Mouse (Mus musculus) ES-CJ7 (cell line): ENCODE measurements around the gene N4bp2l2.

Experiments
- DNase-seq: peaks from one replicate; pipeline ENCODE4 v3.0.0; 2011; ENCODE audit warnings: low read depth, low spot score

N4bp2l2 gene

DNA sequence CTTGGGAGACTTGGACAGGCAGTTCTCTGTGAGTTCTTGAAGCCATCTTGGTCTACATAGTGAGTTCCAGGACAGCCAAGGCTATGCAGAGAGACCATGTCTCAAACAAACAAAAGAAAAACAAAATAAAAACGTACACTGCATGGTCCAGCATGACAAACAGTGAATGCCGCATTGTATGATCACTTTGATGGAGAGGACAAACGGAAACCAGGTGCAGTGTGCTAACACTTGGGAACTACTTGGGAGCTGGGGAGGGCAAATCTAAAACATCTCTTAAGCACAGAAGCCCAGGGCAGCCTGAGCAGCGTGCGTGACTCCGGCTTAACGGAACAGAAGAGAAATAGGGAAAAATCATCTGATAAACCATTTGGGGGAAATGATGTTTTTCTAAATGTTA, 68.9 kb downstream of the N4bp2l2 start, which contains the start of gene N4bp2l1:
TSS of gene N4bp2l1 (minus strand) at position 101 of the 400 bp plus-strand sequence.
- DNase-seq: no peak

DNA sequence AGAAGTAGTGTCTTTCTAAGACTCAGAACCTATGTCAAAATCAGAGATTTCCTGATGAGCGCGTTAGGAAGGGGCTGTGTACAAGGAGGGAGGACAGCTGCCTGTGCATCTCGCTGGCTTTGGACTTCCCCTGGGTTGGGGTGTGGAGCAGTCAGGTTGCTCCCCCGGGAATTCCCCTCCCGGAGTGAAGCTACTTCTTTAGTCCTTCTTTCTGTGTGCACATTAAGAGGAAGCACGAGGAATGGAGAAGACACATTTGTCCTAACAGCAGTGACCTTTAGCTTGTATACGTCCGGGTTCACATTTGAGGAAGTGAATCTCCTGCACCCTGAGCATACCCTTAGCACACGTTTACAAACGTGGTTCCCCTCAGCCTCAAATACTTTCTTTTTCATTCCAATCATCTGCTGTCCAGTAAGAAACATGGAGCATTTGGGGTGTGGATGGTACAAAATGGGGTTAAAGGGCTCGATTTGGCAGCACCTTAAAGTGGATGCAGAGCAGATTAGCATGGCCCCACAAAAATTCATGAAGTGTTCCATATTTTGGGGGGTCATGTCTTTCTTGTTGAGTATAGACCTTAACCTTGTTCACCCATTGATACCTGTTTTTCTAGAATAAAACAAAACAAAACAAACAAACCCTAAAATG, 70.5 kb downstream of the N4bp2l2 start:
- DNase-seq: no peak

DNA sequence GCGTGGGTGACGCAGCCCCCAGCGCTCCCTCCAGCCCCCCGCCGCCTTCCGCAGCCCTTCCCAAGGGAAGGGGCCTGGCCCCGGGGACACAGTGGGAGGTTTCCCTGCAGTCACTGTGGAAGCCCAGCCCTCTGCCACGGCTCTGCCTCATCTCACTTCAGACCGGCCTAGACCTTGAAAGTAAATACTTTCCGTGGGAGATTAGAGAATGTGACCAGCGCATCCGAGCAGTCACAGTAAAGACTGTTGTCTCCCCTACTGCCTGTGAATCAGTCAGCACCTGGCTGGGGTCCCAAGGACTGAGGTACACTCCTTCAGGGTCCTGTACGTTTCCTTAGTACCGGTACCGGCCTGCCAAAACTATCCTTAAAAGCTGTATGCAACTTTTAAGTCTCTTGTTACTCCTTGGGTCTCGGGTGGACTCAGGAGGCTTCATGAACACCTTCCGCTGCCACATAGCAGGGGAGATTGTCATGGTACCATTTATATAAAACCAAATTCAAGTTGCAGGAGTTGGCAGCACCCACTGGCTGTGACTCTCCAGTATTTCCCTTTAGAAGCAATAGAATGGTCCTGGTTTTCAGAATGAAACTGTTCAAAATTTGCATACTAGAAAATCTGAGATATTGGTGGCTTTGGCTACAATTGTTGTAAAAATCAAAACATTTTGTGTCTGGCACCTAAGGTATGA, 71.2 kb downstream of the N4bp2l2 start:
- peak; percentile 23 for DNase-seq

DNA sequence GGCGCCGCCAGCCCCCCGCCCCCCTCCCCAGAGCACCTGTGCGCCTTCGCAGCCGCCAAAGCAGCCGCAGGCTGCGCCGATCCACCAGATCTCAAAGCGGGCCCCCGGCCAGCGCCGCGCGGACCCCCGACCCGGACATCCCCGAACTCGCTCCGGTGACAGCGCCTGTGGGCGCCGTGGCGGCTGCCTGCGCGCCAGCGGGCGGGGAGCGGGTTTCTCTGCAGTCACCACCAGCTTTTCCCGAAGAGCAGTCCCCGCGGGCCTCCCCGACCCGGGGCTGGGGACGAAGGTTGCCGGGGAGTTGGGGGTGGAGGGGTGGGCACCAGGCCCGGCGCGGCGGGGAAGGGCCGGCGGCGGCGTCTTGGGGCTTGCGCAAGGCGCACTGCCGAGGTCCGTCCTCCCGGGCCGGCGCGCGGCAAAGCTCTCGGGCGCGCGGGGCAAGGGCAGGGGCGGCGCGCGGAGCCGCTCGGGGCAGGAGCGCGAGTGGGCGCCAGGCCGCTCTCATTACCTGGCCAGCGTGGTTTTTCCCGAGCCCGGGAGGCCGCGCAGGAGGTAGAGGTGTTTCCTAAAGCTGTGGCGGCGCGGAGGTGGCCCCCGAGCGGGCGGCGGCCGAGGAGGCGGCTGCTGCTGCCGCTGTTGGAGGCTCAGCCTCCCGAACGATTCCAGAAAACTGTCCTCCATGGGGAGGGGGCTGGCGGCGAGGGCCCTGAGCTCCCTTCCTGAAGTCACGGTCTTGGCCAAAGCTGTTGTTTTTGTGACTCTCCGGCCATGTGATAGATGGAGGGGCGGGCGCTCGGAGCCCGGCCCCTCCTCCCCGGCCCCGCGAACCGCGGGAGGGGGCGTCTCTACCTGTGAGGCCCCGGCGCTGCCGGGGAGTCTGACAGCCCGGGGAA, 72.0 kb downstream of the N4bp2l2 start:
- peak; percentile 32 for DNase-seq

DNA sequence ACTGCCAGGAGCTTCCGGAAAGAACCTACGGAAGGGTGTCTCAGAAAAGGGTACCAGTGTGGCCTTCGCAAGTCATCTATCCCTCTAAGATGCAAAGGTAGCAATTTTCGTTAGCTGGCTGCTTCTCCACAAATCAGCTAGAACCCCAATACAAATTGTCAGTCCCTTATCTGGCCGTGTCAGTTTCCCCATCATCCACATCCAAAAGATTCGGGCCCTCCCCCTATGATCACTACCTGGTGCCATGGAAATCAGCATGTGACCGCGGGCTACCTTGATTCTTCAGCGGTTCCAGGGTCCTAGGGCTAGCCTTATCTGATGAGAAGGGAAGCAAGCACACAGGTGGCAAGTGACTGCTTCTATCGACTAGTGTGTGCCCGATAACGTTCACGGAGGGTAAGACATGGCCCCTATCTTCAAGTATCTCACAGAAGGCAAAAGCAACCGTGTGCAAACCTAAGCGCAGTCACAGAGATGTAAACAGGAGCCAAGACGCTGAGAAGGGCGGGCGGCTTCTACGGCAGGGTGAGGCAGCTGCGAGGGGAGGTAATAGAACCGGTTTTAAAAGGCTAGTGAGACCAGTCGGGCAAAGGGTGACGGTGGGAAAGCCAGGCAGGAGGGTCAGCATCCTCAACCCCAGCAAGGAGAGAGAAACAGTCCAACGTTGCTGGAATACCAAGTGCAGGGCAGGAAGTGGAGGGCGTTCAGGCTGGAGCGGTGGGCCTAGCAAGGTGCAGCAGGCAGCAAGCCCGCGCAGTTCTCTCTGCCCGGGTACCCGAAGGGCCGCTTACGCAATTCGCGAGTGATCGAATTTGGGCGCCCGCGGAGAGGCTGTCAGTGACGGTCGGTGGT, 72.9 kb downstream of the N4bp2l2 start:
- DNase-seq: peak; percentile 23

DNA sequence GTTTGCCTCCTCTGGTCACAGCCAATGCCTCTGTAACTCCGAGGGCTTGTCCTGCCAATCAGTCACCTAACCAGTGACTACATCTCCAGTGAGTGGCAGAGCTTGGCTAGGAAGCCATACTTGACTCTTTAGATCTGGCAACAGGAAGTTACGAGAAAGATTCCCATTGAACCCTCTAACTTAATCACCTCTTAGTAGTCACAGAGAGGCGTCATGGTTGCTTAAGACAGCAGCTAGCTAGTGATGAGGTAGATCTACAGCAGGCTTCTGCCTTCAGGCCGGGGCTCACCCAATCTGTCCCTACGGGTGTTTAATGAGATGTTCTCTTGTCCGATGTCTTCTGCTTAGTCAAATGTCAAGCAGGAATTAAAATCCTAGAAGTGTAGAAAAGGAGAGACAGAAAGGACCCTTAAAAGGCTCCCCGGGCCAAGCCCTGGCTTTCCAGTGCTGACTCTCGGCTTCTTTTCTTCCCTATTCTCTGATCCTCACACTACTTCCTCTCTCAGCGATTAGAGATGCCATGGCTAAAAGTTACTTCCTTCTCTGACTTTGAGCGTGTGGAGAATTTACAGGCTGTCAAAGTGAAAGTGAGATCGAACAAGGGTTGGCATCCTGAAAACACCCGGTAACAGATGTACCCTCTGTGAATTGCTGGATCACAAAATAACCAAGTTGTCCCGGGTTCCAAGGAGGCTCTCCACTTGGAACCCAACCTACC, 73.6 kb downstream of the N4bp2l2 start:
- DNase-seq: no peak

DNA sequence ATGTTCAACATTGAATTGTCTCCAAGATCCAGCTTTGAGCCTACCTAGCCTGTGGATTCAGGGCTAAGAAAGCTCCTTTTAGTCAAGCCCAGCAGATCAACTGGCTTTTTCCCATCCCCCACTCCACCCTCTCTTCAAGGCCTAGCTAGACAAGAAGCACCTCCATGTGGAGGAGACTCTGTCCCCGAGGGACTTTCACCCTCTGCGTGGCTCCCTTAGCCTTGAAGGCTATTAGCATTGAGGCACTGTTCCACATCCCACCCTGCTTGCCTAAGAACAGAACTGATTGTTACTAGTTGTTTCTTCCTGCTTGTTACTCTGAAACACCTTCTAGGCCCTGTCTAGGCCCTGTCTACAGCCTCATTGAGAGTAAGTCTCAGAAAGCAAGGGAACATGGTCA, 76.0 kb downstream of the N4bp2l2 start:
- no peak for DNase-seq

DNA sequence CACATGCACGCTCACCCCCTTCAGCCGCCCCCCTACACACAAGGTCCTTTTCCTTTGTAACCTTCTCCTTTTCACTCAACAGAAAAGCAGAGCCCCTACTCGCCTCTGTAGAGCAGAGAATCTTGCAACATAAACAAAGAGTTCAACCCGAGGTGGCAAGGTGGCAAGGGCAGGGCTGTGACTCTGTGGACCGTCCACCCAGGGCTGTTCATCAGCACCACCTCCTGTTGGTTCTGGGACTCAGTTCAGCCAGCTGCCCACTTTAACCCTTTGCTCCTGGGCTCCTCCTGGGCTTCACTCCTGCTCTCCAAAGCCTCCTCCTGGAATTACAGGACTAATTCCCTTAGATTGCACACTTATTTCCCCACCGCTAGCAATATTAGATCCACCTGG, 81.7 kb downstream of the N4bp2l2 start:
- DNase-seq: no peak

DNA sequence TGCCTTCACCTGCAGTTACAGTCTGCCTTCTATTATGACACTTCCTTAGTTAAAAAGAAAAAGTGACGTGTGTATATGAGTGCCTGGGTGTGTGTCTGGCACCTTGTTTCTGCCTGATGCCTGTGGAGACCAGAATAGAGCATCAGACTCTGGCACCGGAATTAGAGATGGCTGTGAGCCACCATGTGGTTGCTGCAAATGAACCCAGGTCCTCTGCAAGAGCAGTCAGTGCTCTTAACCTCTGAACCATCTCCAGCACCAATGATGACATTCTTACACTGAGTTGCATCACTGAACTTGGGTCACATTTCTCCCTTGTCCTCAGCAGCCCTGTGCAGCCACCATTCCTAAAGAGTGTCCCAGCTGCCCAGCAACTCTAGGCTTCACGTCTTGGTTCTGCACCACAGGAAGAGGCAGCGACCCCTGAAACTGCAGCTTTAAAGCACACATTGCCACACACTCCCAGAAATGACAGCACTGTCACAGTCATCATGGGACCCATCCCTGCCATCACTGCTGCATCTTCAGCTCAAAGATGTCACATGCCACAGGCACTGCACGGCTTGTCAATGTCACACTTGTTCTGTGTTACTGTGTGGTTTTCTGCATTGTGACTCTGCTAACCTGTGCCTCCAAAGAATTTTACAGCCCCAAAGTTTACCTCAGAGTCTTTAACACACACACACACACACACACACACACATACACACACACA, 82.2 kb downstream of the N4bp2l2 start:
- DNase-seq: no peak

DNA sequence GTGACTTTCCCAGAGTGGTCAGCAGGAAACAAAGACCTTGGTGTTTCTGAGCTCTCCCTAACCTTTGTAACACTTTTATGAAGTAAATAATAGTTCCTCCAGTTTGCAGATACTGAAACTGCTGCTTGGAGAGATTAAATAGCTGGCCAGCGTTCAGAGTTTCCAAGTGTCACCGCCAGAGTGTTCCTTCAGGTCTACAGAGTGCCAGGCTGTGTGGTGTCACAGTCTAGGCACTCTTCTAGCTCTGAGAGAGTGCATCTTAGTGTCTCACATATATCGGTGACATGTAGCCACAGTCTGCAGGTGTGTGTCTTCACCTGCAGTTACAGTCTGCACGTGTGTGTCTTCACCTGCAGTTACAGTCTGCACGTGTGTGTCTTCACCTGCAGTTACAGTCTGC, 82.8 kb downstream of the N4bp2l2 start:
- no peak for DNase-seq

DNA sequence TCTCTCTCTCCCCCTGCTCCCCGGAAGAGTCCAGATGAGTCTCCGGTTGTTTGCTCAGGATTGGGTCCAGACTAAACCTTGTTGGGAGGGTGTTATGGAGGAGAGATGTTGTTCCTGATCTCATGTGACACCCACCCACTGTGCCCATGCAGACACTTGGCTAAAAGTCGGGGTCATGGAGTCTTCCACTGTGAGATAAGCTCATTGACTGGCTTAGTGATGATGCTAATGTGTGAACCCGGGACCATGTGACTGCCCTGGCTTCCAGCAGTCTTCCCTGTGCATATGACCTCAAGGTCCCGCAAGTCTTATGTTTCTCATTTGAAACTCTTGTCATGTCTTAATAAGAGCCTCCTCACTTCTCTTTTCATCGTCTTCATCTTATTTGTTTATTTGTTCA, 84.8 kb downstream of the N4bp2l2 start:
- DNase-seq: no peak

DNA sequence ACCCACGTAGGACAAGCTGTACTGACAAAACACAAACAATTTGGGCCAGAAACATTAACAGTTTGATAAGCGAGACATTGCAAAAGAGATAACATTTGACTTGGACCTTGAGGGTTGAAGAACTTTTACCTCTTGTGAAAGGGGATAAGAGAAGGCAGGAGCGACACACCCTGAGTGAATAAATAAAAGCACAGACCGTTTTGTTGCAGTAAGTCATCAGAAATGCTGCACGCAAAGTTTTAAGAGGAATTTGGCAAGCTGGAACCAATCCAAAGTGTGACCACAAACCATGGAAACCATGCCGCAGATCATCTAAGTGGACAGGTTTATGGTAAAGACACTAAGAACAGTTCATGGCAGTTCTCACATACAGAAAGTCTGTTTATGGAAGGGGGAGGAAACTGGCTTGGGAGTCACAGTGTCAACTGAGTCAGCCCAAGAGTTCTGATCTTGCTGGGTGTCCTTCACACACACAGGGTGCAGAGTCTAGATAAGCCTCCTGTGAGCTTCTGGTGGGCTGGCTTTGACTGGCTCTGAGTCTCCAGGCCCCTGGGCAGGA, 87.3 kb downstream of the N4bp2l2 start:
- no peak for DNase-seq

DNA sequence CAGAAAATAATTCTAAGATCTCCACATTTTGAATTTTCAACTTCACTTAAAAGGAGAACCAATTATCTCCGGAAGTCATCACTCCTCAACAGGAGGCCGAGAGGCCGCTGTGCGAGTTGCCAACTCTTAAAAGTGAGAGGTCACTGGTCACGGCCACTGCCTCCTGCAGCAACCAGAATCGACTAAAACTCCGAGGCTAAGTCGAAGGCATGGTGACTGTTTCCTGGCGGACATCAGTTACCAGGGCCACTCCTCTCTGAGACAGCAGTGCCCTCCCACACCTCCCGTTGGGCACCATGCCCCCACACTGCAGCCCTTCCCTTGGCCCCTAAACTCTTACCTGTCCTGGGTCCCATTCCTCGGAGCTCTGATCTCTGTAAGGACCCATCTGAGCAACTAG, 89.2 kb downstream of the N4bp2l2 start:
- no peak for DNase-seq

DNA sequence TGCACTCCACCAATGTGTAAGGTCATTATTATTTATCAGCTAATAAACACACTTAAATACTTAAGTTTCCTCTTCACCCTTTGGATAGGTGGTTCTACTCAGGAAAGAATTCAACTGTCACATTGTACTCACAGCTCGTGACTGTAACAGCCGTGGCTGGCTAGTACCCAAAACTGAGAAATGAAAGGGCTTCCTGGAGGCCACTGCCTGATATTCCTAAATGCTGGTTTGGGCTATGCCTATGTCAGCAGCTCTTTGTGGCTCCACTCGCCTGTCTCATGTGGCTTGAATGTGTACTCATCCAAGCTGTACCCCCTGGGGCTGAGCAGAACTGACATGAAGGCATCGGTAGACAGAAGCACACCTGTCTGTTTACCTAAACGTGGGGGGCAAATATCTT, 91.1 kb downstream of the N4bp2l2 start:
- no peak for DNase-seq

DNA sequence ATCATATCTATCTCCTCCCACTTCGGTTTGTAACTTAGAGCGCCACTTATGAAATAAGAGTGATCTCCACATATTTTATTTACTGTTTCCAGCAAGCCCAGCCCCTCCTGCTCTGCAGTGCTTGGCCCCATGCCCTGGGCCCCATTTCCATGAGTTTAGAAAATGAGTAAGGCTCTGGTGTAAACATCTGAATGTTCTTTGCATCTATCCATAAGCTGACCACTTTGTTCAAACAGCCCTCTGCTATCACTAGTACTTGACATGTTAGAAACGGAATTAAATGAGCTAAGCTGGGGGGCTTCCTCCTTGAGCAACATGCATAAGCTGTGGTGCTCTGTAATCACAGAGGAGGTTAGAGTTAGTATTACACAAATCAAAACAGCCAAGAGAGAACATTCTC, 91.6 kb downstream of the N4bp2l2 start:
- DNase-seq: no peak

DNA sequence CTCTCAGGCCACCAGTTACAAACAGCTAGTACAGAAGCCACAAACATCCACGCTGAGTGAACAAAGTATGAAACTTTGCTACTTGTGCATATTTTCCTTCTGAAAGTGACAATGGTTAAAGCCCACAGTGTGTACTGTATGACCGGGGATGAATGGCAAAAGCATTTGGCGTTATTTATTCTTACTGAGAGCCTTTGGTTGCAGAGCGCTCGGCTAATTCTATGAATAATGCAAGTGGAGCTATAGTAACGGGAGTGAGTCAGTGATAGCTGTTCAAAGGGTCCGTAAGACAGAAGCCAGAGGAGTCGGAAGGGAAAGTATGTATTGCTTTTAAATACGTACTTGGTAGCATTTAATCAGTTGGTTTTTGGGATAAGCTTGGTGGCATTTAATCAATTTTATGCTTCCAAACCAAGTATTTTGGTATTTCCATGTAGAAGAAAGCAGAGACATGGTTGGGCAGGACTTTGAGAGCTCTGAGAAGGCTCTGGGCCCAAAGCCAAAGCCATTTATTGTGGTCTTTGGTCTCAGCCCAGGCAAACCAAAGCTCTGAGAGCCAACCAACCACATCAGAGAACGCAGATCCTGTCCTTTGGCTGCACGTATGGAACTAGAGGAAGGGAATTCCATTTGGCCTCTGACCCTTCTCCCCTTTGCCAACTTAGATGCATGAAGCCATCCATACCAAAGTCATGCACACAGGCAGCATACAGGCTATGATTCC, 95.3 kb downstream of the N4bp2l2 start:
- no peak for DNase-seq

DNA sequence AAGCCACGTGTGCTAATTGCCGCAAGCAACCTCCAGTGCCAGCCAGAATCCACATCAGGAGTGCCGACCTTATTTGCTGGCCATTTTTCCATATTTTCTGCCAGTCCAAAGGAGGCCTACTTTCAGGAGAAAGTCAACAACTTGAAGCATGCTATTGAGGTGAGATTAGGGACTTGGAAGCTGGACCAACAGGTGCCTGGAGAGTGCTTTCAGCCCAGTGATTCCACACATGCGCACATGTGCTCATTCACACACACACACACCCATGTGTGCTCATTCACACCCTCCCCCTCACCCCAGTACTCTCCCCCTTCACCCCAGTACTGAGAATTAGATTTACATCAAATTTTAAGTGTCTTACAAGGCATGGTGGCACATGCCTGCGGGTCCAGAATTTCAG, 99.0 kb downstream of the N4bp2l2 start:
- no peak for DNase-seq

DNA sequence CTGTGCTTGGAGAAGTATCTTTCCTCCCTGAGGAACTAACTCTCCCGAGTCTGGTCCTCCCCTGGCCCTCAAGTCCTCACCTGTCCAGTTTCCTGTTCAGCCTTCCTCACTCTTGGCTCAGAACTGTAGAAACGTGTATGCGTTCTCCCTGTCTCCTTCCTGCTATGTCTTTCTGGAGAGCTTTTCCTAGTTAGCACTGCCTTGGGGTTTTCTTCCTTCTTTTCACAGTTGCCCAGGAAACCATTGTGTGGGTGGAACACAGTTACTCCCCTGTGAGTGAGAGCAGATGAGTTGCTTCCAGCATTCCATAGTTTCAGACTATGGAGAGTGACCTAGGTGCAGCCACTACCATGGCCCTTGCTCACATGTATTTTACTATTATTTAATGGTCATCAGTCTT, 99.8 kb downstream of the N4bp2l2 start:
- DNase-seq: no peak

DNA sequence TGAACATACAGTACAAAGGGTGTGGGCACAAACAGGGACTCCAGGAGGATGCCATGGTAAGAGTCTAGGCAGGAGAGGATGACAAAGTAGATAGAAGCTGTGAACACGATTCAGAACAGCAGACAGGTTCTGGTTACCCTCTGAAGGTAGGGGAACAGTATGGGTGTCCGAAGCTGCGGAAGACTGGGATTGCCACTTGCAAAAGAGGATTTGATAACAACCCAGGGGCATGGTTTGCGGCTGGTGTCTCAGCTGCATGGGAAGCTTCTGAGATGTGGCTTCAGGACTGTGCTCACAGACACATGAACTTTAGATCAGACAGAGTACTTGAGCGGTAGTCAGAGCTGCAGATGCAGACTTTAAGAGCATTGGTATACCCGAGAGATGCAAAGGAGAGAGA, 101.6 kb downstream of the N4bp2l2 start:
- no peak for DNase-seq
